Mouse (Mus musculus): ENCODE measurements around the gene Xxylt1.

GRCm38 (mm10) chr16:30966684-30967083, 114.5 kb downstream of the Xxylt1 start:
- no peak for TF ChIP-seq CTCF (conservative IDR thresholded peaks at IDR 0.05; ENCODE audit: insufficient read depth, insufficient read length, low read depth, low read length)
- TF ChIP-seq POLR2A (IDR thresholded peaks at IDR 0.05; ENCODE audit: low read depth, low read length) = no peak

Data from kidney, adult 2 months (tissue).